Mouse (Mus musculus) left cerebral cortex, adult 6 months (tissue): ENCODE data around the gene Cyp26b1. TPM values are rescaled to one million over a fixed set of nuclear protein-coding genes. Genes with fewer than 3 reads are reported as not detected.

Experiments used
- long read RNA-seq, 2 experiments: library from polyadenylated mRNA; unstranded; transcript quantifications; one replicate each; pipeline ENCODE4 v2.0.0; 2019 to 2020
- polyA plus RNA-seq: library from polyadenylated mRNA; unstranded; fragments of <200 nt; fragmentation: Nextera tagmentation; gene quantifications from 2 replicates; pipeline ENCODE4 v1.2.3, GENCODE M21; 2021

The Cyp26b1 gene
- polyA plus RNA-seq, result 0.71 and 0.78 TPM in 2 replicates
- long read RNA-seq, experiment 1, full-length matches to known transcripts, result 2 of 7 reads
- long read RNA-seq, experiment 1, partial matches to known transcripts, result 1 of 7 reads
- long read RNA-seq, experiment 1, other reads (novel, unspliced or antisense), result 4 of 7 reads
- long read RNA-seq, experiment 2, partial matches to known transcripts, result 0 of 2 reads
- long read RNA-seq, experiment 2, other reads (novel, unspliced or antisense), result 2 of 2 reads

GRCm38 (mm10) chr6:84593693-84594092 is at the start of gene Cyp26b1:
Gene Cyp26b1, minus strand, starts transcription at chr6:84593908.

